Mouse (Mus musculus) bone marrow macrophage, adult 2 months (primary cell): ENCODE measurements around the gene Ass1.

Experiments used
- CTCF ChIP-seq: IDR thresholded peaks from 2 replicates; pipeline ENCODE4 v1.5.1; 2012; ENCODE audit warnings: low read depth, mild to moderate bottlenecking, low read length, moderate library complexity
- POLR2A ChIP-seq: IDR thresholded peaks from 2 replicates; pipeline ENCODE4 v1.6.1; 2012; ENCODE audit warnings: mild to moderate bottlenecking, low read depth, low read length, borderline replicate concordance

DNA sequence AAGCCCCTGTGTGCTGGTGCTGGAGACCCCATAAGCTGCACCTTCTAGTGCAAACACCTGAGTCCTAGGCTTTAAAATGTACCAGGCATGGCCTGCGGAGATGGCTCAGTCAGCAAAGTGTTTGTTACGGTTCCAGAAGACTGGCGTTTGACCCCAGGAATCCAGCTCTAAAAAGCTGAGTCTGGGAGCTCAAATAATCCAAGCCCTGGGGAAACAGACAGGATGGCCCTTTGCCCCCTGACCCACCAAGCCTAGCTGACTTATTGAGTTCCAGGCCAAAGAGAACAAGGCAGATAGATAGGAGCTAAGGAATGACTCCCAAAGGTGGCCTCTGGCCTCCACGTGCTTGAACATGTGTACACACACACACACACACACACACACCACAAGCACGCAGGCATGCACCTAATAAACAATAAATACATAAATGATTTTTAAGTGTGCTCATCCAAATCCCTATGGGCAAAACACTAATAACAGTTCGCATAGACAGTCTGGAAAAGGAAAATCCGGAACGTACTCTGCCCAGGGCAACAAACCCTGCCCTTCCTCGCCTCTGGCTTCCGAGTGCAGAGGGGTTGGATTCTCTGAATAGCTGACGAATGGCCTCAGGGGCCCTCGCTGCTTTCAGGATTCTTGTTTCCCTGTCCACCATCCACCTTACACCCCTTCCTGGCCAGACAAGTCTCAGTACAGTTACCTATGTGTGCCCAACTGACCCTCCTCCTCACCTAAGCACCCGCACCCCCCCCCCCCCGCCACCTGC is 32.3 kb upstream of the Ass1 start:
- no peak for TF ChIP-seq POLR2A
- TF ChIP-seq CTCF, result no peak
